Mouse (Mus musculus) G1E (cell line): Measurements from ENCODE around the gene Mum1.

ENCODE experiments used
- CTCF ChIP-seq: IDR thresholded peaks from 2 replicates; pipeline ENCODE4 v1.5.1; 2012; ENCODE audit warnings: low read depth, low read length, inconsistent platforms, mixed read lengths
- GATA1 ChIP-seq: IDR thresholded peaks from 2 replicates; pipeline ENCODE4 v1.6.1; 2012; ENCODE audit warnings: borderline replicate concordance, low read length, inconsistent platforms, mixed read lengths
- POLR2AphosphoS5 ChIP-seq: IDR thresholded peaks from 2 replicates; pipeline ENCODE4 v1.6.1; 2012; ENCODE audit warnings: low read depth, low read length, inconsistent platforms; ENCODE audit not compliant: insufficient replicate concordance

DNA sequence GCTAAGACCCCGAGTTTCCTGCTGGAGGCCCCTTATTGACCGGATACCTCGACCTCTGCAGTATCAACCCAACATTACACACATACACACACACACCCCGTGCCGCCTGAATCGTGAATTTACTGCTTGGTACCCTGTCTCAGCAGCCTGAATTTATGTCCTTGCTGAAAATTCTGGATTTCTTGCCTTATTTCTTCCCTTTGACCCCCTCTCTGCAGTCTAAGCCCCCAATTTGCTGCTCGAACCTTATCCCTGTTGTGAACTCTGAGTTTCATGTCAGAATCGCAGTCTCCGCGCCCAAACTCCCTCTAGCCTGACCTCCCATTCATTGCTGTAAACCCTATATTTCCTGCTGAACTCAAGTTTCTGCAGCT, 919 bp downstream of the Mum1 start:
- no peak for TF ChIP-seq GATA1
- no peak for TF ChIP-seq CTCF
- no peak for TF ChIP-seq POLR2AphosphoS5
